Mouse (Mus musculus) liver, adult 2 months (tissue): ENCODE measurements around the gene 1700017N19Rik.

ENCODE experiments used
- CTCF ChIP-seq: fragments of 200-500 bp; IDR thresholded peaks from 2 replicates; pipeline ENCODE4 v1.5.1; 2011; ENCODE audit warnings: low read depth, low read length, control low read depth
- POLR2A ChIP-seq: fragments of 200-500 bp; IDR thresholded peaks from 2 replicates; pipeline ENCODE4 v1.6.1; 2011; ENCODE audit warnings: low read length, control low read depth; ENCODE audit not compliant: insufficient read depth; ENCODE audit errors: extremely low read depth

DNA sequence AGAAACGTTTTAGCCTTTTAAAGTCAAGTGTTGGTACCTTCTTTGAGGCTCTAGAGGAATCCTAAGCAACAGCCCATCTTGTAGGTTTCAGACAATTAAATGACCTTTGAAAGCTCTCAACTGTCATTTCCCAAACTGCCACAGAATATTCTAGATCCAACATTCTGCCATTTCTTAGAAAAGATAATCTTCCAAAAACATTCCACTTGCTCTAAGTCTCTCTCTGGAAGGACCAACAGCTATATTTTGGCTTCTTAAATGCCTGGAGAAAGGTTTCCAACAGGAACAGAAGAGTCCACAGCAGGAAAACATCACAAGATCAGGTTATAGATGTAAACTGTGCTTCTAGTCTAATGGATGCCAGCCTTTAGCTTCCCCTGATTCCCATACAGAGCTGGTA lies at the start of gene 1700017N19Rik, which contains the start of gene 4930430F08Rik:
- no peak for TF ChIP-seq CTCF
- no peak for TF ChIP-seq POLR2A
